Mouse (Mus musculus) kidney, postnatal 0 days (tissue): Measurements from ENCODE around the gene Lzts2. TPM values are rescaled to one million over a fixed set of nuclear protein-coding genes. Genes with fewer than 3 reads are reported as not detected.

Source experiments
- ATAC-seq: fragments of 200-750 bp; cut with Nextera tagmentation; replicated peaks from 2 replicates; pipeline ENCODE4 v1.8.0; 2017; ENCODE audit warnings: low read depth, moderate number of reproducible peaks, moderate TSS enrichment, moderate library complexity; ENCODE audit not compliant: low FRiP score
- DNase-seq: peaks from one replicate; pipeline ENCODE4 v3.0.0-alpha.2; 2016; ENCODE audit warnings: low spot score
- H3K27ac ChIP-seq: fragments of 300-500 bp; sonication (generic); 2 replicates; pipeline ENCODE4 v1.5.1; 2014; ENCODE audit warnings: mild to moderate bottlenecking
- H3K27me3 ChIP-seq: fragments of 300-500 bp; sonication (generic); 2 replicates; pipeline ENCODE4 v1.6.1; 2014; ENCODE audit warnings: low read length, mixed read lengths; ENCODE audit not compliant: insufficient read depth
- H3K36me3 ChIP-seq: fragments of 300-500 bp; sonication (generic); 2 replicates; pipeline ENCODE4 v1.6.1; 2014; ENCODE audit warnings: low read length, mixed read lengths; ENCODE audit not compliant: insufficient read depth
- H3K4me1 ChIP-seq: fragments of 300-500 bp; sonication (generic); replicated peaks from 2 replicates; pipeline ENCODE4 v1.6.1; 2014; ENCODE audit warnings: antibody characterized with exemption, low read length, mixed read lengths; ENCODE audit not compliant: insufficient read depth
- H3K4me2 ChIP-seq: fragments of 300-500 bp; sonication (generic); 2 replicates; pipeline ENCODE4 v1.6.1; 2014; ENCODE audit warnings: mild to moderate bottlenecking, low read length, moderate library complexity, mixed read lengths
- H3K4me3 ChIP-seq: fragments of 300-500 bp; sonication (generic); replicated peaks from 2 replicates; pipeline ENCODE4 v1.5.1; 2014; ENCODE audit warnings: low read depth, low read length
- H3K9ac ChIP-seq: fragments of 300-500 bp; sonication (generic); 2 replicates; pipeline ENCODE4 v1.6.1; 2014; ENCODE audit warnings: low read depth, low read length
- H3K9me3 ChIP-seq: fragments of 300-500 bp; sonication (generic); replicated peaks from 2 replicates; pipeline ENCODE4 v1.6.1; 2016; ENCODE audit warnings: low read length, inconsistent platforms, mixed read lengths
- CTCF ChIP-seq: IDR thresholded peaks from 2 replicates; pipeline ENCODE4 v1.5.1; 2016; ENCODE audit warnings: antibody characterized with exemption, low read depth, mild to moderate bottlenecking, moderate library complexity
- WGBS: fragments of 180-500 bp; shearing (Covaris S2); extraction: QIAGEN DNeasy Blood & Tissue Kit; methylation state at CpG from one replicate; pipeline ENCODE4 v1.1.7; 2014; 5-methylcytosine and 5-hydroxymethylcytosine counted together
- polyA plus RNA-seq: library from polyadenylated mRNA; unstranded; fragments of >200 nt; fragmentation: Nextera tagmentation; extraction: Ambion mirVana; gene quantifications from 2 replicates; pipeline ENCODE4 v1.2.1, GENCODE M21; 2015

Gene Lzts2
- polyA plus RNA-seq, 1 experiment from 2014 or later = 69.5 TPM

DNA sequence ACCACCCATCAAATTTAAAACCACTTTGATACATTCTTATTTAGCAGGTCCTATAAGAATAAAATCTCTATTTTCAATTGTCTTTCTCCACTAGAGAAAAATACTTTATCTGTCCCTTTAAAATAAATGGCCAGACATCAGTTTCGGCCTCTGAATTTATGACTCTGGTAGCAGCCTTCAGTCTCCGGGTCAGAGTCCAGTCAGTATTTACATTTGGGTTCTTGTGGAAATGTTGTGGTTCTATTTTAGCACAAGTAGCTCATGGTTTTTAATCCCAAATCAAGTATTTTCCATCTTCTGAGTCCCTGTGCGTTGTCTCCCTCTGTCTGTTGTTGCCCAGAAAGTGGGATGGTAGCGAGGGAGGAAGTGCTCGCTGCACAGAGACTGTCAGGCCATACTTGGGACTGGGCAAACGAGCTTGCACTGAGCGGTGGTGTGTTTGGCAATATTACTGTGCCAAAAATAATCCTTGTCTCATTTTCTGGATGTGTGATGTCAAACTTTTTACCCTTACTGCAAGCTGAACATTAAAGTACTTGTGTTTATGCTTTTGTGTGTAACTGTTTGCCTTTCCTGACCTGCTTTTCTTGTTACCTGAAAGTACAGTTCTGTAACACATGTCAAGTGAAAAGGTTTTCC lies 31.6 kb upstream of the Lzts2 start:
- Histone ChIP-seq H3K4me2 (no peak overlapping the region), H3K9ac (no peak overlapping the region), H3K27me3 (no peaks in the 10 kb centered on the region), H3K36me3 (peaks cover 26% of the 10 kb centered on the region), H3K27ac (no peak overlapping the region), H3K9me3 (no peaks in the 10 kb centered on the region), H3K4me1 (no peaks in the 10 kb centered on the region), H3K4me3 (no peak overlapping the region)
- ATAC-seq = no peak
- TF ChIP-seq CTCF = no peak
- WGBS = 62% methylated on average over 7 of the region's 7 CpGs
- DNase-seq = no peak

GRCm38 (mm10) chr19:44983366-44983765 lies 30.8 kb upstream of the Lzts2 start:
- TF ChIP-seq CTCF = no peak
- H3K27me3 ChIP-seq = no peaks in the 10 kb centered on the region
- no peak overlapping the region for H3K4me2 ChIP-seq
- H3K4me1 ChIP-seq = no peaks in the 10 kb centered on the region
- 89% methylated on average over 6 of the region's 6 CpGs for WGBS
- H3K27ac ChIP-seq = no peak overlapping the region
- H3K36me3 ChIP-seq = peaks cover 19% of the 10 kb centered on the region
- ATAC-seq = no peak
- no peaks in the 10 kb centered on the region for H3K9me3 ChIP-seq
- H3K9ac ChIP-seq = no peak overlapping the region
- no peak overlapping the region for H3K4me3 ChIP-seq
- no peak for DNase-seq

GRCm38 (mm10) chr19:44984420-44984819 lies 29.8 kb upstream of the Lzts2 start:
- Histone ChIP-seq H3K9ac (no peak overlapping the region), H3K27ac (no peak overlapping the region), H3K4me3 (no peak overlapping the region), H3K9me3 (no peaks in the 10 kb centered on the region), H3K4me2 (no peak overlapping the region), H3K36me3 (peaks cover 14% of the 10 kb centered on the region), H3K4me1 (0 out of 2 replicates have a peak, but pooled peaks cover under 1% of the 10 kb centered on the region), H3K27me3 (no peaks in the 10 kb centered on the region)
- WGBS = 94% methylated on average over 4 of the region's 4 CpGs
- ATAC-seq (no peak), DNase-seq (no peak)
- TF ChIP-seq CTCF = no peak

DNA sequence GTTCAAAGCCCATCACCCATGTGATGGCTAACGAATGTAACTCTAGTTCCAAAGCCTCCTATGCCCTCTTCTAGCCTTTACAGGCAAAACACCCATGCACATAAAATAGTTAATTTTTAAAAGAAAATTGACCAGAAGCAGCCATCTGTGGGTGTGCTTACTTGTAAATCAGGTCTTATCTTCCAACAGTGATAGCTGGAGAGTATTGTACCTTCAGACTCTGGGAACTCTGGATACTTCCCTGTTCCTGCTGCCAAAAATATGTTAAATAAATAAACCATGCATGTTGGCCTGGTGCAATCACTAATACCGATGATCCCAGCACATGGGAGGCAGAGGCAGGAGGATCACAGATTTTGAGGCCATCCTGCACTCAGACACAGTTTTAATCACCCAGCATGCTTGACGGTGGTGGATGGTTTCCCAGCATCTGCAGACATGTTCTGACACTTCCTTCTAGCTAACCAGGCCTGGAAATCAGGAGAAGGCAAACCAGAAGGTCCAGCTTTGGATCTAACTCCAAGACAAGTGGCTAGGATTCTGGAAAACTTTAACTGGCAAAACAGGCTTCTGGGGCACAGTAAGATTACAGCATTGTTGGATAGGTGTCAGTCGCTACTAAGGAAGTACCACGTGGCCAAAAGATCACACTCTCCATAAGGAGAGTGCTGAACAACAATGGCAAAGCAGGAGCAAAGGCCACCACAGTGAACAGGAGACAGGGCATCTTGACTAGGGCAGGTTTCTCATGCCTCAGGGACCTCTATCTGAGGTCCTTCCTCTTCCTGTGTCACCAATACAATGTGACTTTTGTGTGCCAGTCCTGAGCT lies 28.8 kb upstream of the Lzts2 start:
- H3K36me3 ChIP-seq = peaks cover 8% of the 10 kb centered on the region
- no peak overlapping the region for H3K4me2 ChIP-seq
- no peak for TF ChIP-seq CTCF
- H3K27me3 ChIP-seq = no peaks in the 10 kb centered on the region
- H3K9me3 ChIP-seq = no peaks in the 10 kb centered on the region
- no peak overlapping the region for H3K27ac ChIP-seq
- H3K4me1 ChIP-seq = 0 out of 2 replicates have a peak, but pooled peaks cover 9% of the 10 kb centered on the region
- DNase-seq = no peak
- no peak for ATAC-seq
- no peak overlapping the region for H3K9ac ChIP-seq
- WGBS = 42% methylated on average over 5 of the region's 5 CpGs
- no peak overlapping the region for H3K4me3 ChIP-seq

GRCm38 (mm10) chr19:44987004-44987403 lies 27.2 kb upstream of the Lzts2 start:
- Histone ChIP-seq H3K4me3 (no peak overlapping the region), H3K27ac (no peak overlapping the region), H3K9me3 (no peaks in the 10 kb centered on the region), H3K4me1 (0 out of 2 replicates have a peak, but pooled peaks cover 13% of the 10 kb centered on the region), H3K36me3 (no peaks in the 10 kb centered on the region), H3K9ac (no peak overlapping the region), H3K27me3 (no peaks in the 10 kb centered on the region), H3K4me2 (no peak overlapping the region)
- ATAC-seq (no peak), DNase-seq (no peak)
- TF ChIP-seq CTCF = no peak
- 75% methylated on average over 6 of the region's 6 CpGs for WGBS

GRCm38 (mm10) chr19:44987851-44988250 lies 26.4 kb upstream of the Lzts2 start:
- ATAC-seq (no peak), DNase-seq (no peak)
- Histone ChIP-seq H3K27me3 (no peaks in the 10 kb centered on the region), H3K36me3 (no peaks in the 10 kb centered on the region), H3K9ac (no peak overlapping the region), H3K4me3 (no peak overlapping the region), H3K4me1 (0 out of 2 replicates have a peak, but pooled peaks cover 17% of the 10 kb centered on the region), H3K27ac (no peak overlapping the region), H3K9me3 (no peaks in the 10 kb centered on the region), H3K4me2 (no peak overlapping the region)
- WGBS = 59% methylated on average over 6 of the region's 6 CpGs
- no peak for TF ChIP-seq CTCF
